Mouse (Mus musculus): ENCODE data around the gene Nuf2. TPM values are rescaled to one million over a fixed set of nuclear protein-coding genes. Genes with fewer than 3 reads are reported as not detected.

Gene Nuf2
- polyA plus RNA-seq, 1 experiment from 2014 or later: 41.1 TPM

Other genes starting within 250 kb of the Nuf2 start
- 10.9 and 15.0 TPM in 2 replicates for gene Rgs5, start 124.0 kb upstream of the Nuf2 start, polyA plus RNA-seq (2014; fragmentation: Nextera tagmentation; extraction: Ambion mirVana)
- gene Rgs4, start 216.2 kb upstream of the Nuf2 start, polyA plus RNA-seq (2014; fragmentation: Nextera tagmentation; extraction: Ambion mirVana): 18.1 and 18.5 TPM in 2 replicates